Mouse (Mus musculus) cortical plate, adult 2 months (tissue): ENCODE measurements around the gene Megf6.

Experiments used
- CTCF ChIP-seq: fragments of 200-500 bp; IDR thresholded peaks from 2 replicates; pipeline ENCODE4 v1.5.1; 2011; ENCODE audit warnings: mild to moderate bottlenecking, control low read depth, low read length; ENCODE audit not compliant: insufficient read depth; ENCODE audit errors: extremely low read depth
- POLR2A ChIP-seq: fragments of 200-500 bp; IDR thresholded peaks from 2 replicates; pipeline ENCODE4 v1.6.1; 2011; ENCODE audit warnings: mild to moderate bottlenecking, low read length, control low read depth; ENCODE audit not compliant: insufficient read depth; ENCODE audit errors: extremely low read depth

DNA sequence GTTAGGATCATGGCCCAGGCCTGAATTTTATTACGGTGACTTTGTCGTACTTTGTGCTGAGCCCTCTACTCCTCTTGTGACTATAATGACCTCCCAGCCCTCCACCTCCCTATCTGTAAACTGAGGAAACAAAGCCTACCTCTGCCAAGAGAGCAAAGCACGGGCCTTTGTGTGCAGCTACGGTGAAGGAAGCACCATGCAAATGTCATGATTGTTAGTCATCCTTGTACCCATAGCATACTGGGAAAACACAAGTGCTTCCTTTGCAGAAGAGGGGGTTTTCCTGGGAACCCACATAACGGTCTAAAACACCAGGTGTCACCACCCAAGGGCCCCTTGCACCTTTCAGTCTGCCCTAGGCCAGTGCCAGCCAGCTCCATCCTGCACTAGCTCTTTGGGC is 45.3 kb upstream of the Megf6 start:
- TF ChIP-seq POLR2A = no peak
- TF ChIP-seq CTCF = no peak
